Mouse (Mus musculus) MEL-GATA-1-ER (cell line): Measurements from ENCODE around the gene Usp48.

Experiments
- DNase-seq: peaks from one replicate; pipeline ENCODE4 v3.0.0-alpha.2; 2012; ENCODE audit warnings: low read depth; ENCODE audit errors: extremely low read depth

Usp48 gene

GRCm38 (mm10) chr4:137661078-137661450 is 67.5 kb downstream of the Usp48 start:
- no peak for DNase-seq

GRCm38 (mm10) chr4:137661547-137661946 is 68.0 kb downstream of the Usp48 start:
- no peak for DNase-seq

DNA sequence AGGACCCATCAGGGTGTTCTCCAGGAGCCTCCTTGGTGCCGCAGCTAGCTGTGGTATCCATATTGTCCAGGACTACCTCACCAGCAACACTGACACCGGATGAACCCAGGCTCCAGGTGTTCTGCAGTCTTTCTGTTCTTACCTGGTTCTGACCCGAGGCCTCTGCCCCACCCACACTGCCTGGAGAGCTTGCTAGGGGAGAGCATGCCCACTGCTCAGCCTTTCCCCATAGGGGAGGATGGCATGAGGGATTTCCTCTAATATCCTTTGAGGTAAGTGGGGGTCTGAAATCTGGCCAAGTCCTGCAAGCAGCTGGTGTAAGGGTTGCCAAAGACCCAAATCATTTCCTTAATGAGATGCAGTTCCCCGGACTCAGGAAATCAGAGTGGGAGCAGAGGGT is 69.9 kb downstream of the Usp48 start:
- no peak for DNase-seq

- no peak for DNase-seq
Observed at GRCm38 (mm10) chr4:137664433-137664979, 71.0 kb downstream of the Usp48 start, which contains the start of gene Rap1gap. TSS of gene Rap1gap (plus strand) at chr4:137664726.

- DNase-seq, result no peak
Observed at GRCm38 (mm10) chr4:137664980-137665675, 71.6 kb downstream of the Usp48 start.

GRCm38 (mm10) chr4:137665791-137666190 is 72.2 kb downstream of the Usp48 start:
- DNase-seq, result no peak

- DNase-seq, result no peak
Observed at GRCm38 (mm10) chr4:137666283-137666957, 72.9 kb downstream of the Usp48 start.

DNA sequence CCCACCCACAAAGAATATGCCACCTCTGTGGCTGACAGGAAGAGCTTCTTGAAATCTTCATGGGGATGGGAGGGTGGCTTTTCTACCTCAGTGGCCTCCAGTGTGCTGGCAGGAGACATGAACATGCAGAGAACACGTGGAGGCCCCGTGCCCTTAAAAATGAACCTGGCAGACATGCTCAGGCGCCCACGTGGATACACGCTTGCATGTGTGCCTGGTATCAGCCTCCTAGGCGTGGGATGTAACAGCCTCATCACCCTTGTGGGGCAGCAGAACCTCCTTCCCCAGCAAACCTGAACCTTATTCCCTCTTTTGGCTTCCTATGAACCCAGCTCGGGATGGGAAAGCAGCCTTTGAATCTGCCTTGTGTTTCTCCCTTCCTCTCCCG is 73.4 kb downstream of the Usp48 start:
- DNase-seq, result no peak

- no peak for DNase-seq
Observed at GRCm38 (mm10) chr4:137667747-137668146, 74.2 kb downstream of the Usp48 start.

DNA sequence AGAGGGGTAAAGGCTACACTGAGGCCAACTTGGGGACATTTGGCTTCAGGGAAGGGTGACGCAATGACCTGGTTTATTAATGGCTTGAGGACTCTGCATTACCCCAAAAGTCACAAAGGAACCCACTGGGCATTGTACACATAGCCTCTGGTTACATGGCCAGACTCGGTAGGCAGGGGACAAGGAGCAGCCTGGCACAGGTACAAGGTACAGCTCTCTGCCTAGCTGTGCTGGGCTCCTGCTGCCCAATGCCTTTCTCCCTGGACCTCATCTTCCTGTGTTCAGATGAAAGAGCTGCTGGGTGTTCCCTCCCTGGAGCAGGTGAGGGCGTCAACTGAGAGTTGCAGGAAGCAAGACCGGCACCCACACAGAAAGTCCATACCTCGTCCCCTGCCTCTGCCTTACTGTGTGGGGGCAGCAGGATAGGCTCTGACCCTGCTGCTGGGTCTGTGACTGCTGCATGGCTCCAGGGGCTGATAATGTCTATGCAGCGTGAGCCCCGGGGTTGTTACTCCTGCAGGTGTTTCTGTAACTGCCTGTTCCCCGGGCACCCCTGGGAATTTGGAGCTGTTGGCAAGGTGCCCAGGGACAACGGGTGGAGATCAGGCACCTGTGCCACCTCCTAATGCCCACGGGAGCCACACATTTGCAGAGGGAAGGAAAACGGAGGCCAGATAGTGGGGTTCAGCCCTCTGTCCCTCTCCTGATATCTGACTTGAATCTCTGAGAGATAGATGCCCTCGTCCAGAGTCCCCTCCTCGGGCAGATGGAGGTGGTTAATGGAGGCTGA is 78.4 kb downstream of the Usp48 start:
- DNase-seq, result no peak

GRCm38 (mm10) chr4:137675566-137675965 is 82.0 kb downstream of the Usp48 start:
- DNase-seq, result no peak

- DNase-seq, result peak; percentile 12
Observed at GRCm38 (mm10) chr4:137676057-137676456, 82.5 kb downstream of the Usp48 start.

- DNase-seq, result no peak
Observed at GRCm38 (mm10) chr4:137676700-137677484, 83.3 kb downstream of the Usp48 start.

DNA sequence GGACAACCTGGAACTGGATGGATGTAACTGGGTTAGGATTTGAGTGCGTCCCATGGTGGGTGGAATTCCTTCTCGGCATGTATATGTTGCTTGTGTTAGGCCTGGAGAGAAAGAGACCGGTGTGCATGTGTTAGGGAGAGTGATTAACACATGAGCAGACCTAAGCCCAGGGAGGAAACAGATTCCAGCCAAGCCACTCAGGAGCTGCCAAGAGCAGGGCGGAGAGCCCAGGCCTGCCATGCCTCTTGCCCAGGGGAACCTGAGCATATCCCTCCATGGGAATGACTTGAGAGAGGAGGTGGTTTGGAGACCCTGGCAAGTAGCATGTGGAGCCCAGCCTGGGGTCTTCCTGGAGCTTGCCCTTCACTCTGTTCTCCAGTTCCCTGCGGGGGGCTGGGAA is 84.4 kb downstream of the Usp48 start:
- DNase-seq, result no peak

GRCm38 (mm10) chr4:137678568-137678967 is 85.0 kb downstream of the Usp48 start:
- no peak for DNase-seq

DNA sequence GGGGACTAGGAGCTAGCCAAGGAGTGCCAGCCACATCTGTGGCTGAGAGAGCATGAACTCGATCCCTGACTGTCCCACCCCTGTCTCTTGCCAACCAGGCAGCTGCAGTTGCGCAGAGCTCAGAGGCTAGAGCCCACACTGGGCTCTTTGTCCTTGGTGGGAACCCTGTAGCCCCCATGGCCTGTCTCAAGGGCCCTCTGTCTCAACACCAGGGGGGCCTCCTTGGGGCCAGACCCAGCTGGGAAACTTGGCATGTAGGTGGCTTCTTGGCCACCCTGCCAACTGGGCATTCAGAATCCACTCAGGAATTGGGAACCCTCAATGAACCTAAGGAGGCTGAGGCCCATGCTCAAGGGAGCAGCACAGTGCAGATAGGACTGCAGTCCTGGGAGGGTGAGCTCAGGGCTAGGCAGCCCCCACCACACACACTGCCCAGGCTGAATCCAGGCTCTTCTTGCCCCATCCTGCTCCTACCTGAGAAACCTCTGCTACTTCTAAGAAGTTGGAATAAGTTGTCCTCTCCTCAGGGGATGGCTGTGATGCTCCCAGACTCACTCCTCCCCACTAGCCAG is 86.5 kb downstream of the Usp48 start:
- DNase-seq, result no peak

DNA sequence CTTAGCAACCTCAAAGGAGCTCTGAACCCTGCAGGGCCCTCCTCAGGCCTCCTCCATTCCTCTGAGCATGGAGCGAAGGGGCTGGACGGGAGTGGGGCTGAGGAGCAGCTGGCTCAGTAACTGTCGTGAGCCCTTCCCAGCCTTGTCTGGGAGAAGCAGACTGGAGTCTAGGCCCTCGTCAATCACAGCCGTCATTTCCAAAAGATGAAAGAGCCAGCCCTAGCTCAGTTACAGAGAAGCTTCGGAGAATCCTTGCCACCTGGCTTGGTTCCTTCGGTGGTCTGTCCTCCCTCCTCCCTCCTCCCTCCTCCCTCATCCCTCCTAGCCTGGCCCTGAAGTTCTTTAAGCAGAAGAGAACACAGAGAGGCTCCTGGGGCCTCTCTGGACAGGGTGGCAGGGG is 87.2 kb downstream of the Usp48 start:
- no peak for DNase-seq

GRCm38 (mm10) chr4:137681408-137682104 is 88.0 kb downstream of the Usp48 start:
- no peak for DNase-seq

DNA sequence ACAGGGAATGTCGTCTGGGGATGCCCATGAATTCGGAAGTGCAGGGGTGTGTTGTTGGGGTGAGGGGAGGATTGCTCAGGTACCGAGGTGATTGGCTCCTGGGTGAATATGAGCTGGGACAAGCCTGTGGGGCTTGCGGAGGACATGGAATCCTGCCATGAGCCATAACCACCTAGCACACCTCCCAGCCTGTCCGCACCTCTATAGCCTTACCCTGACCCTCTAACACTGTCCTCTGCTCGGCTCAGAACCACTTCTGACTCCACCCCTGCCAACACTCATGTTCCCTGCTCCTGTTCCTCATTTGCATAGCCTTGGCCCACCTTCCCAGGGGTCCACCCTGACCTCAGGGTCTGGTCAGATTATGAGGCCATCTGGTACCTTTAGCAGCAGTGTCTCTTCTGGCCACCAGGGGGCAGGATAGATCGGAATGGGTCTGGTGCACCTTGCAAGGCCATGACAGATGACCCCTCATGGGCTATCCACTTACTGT is 89.5 kb downstream of the Usp48 start:
- DNase-seq, result no peak

DNA sequence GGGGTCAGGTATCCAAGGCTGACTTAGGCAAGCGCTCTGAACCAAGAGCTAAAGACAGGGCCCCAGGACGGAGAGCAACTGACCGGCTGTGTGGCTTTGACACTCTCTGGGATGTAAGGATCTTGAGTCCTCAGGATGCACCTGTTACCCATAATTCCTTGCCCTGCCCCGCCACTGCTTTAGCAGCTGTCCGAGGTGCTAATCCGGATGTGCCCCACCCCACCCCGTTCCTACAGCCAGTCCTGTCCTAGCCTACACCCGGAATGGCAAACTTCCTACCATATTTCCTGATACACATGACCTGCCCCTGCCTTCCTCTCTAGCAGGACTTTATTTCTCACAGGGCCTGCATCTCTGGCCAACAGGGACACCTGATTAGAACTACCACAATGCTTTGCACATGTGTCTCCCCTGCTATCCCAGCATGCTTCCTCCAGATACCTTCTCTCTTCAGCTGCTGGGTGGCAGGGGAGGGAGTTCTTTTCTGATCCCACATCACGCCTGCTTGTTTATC is 91.3 kb downstream of the Usp48 start:
- DNase-seq, result no peak
